Mouse (Mus musculus): ENCODE measurements around the gene Gm45837.

DNA sequence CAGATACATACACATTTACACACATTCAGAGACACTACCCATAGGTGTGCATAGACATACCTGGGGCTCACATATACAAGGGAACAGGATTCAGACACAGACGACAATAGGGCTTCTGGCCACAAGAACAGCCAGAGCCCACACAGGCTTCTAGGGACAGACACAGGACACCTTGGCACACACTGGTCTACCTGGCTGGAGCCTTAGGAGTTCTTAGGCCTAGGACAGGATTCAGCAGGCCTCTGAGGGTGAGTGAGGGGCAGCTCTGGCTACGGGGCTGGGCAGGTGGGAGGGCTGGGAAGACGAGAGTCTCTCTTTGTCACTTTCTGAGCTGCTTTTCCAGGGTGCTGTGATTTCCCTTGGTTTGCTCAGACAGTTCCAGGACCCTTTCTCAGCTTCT, 32.4 kb upstream of the Gm45837 start:
- TF ChIP-seq POLR2A (IDR thresholded peaks at IDR 0.05; ENCODE audit: insufficient read length, low read depth) (no peak), E2F4 (IDR thresholded peaks at IDR 0.05; ENCODE audit: insufficient read depth) (no peak), POLR2AphosphoS2 (IDR thresholded peaks at IDR 0.05; ENCODE audit: insufficient read length, low read depth) (no peak), CEBPB (IDR thresholded peaks at IDR 0.05; ENCODE audit: insufficient read depth, poor library complexity, severe bottlenecking) (no peak), USF1 (IDR thresholded peaks at IDR 0.05; ENCODE audit: low read depth) (no peak), MAX (IDR thresholded peaks at IDR 0.05; ENCODE audit: low read depth) (no peak), MYOG (IDR thresholded peaks at IDR 0.05; ENCODE audit: control insufficient read depth in 1 of 3, insufficient read depth in 1 of 3, insufficient read length in 2 of 3, low read depth in 2 of 3) (no peak), MYOD1 (IDR thresholded peaks at IDR 0.05; ENCODE audit: control insufficient read depth in 1 of 3, insufficient read length in 2 of 3, low read depth in 2 of 3) (no peak), TCF12 (IDR thresholded peaks at IDR 0.05; ENCODE audit: insufficient read depth, poor library complexity, severe bottlenecking) (no peak), TCF3 (IDR thresholded peaks at IDR 0.05; ENCODE audit: insufficient read length, low read depth) (no peak), REST (IDR thresholded peaks at IDR 0.05; ENCODE audit: insufficient read depth, insufficient read length) (no peak), SRF (IDR thresholded peaks at IDR 0.05; ENCODE audit: control insufficient read depth, insufficient read length, low read depth) (no peak)
